Mouse (Mus musculus) olfactory bulb, adult 2 months (tissue): ENCODE data around the gene Trim13. TPM values are rescaled to one million over a fixed set of nuclear protein-coding genes. Genes with fewer than 3 reads are reported as not detected.
"Not testable (repeated sequence)": the region's sequence is repeated elsewhere in the genome, so short reads cannot be mapped to it uniquely, and the experiment has no call there.

Source experiments
- H3K27ac ChIP-seq: fragments of 200-500 bp; 2 replicates; pipeline ENCODE4 v1.5.1; 2012; ENCODE audit warnings: low read depth, low read length; ENCODE audit not compliant: insufficient read depth
- H3K4me1 ChIP-seq: fragments of 200-500 bp; 2 replicates; pipeline ENCODE4 v1.6.1; 2012; ENCODE audit warnings: low read length; ENCODE audit not compliant: control insufficient read depth, insufficient read depth
- H3K4me3 ChIP-seq: fragments of 200-500 bp; 2 replicates; pipeline ENCODE4 v1.5.1; 2012; ENCODE audit warnings: mild to moderate bottlenecking, low read depth, low read length, moderate library complexity; ENCODE audit not compliant: insufficient read depth
- CTCF ChIP-seq: fragments of 200-500 bp; IDR thresholded peaks from 2 replicates; pipeline ENCODE4 v1.5.1; 2012; ENCODE audit warnings: low read depth, mild to moderate bottlenecking, low read length, moderate library complexity; ENCODE audit not compliant: insufficient read depth
- POLR2A ChIP-seq: fragments of 200-500 bp; IDR thresholded peaks from 2 replicates; pipeline ENCODE4 v1.6.1; 2012; ENCODE audit warnings: mild to moderate bottlenecking, low read depth, low read length, moderate library complexity; ENCODE audit not compliant: insufficient read depth
- WGBS: fragments of 180-500 bp; shearing (Covaris S2); methylation state at CpG from one replicate; pipeline ENCODE4 v1.1.7; 2018; 5-methylcytosine and 5-hydroxymethylcytosine counted together
- polyA plus RNA-seq: library from polyadenylated mRNA; stranded (reverse); fragments of >200 nt; gene quantifications from 2 replicates; pipeline ENCODE4 v1.2.4, GENCODE M21; 2012; ENCODE audit warnings: low replicate concordance; ENCODE audit not compliant: missing spikeins, insufficient read depth, insufficient read length

The Trim13 gene
- polyA plus RNA-seq, result not detected in 2 replicates

GRCm38 (mm10) chr14:61597968-61598367 is at the start of gene Trim13:
Trim13 (plus strand) TSS chr14:61598247.
- no peak for TF ChIP-seq POLR2A
- no peak for TF ChIP-seq CTCF
- 85% methylated on average over 5 of the region's 5 CpGs for WGBS
- Histone ChIP-seq H3K4me3 (peak within 1 kb of the TSS; percentile 61), H3K4me1 (peaks cover 4% of the 10 kb centered on the region; the same call in 1 of the 2 replicates), H3K27ac (no peak within 1 kb of the TSS)

- TF ChIP-seq CTCF, result no peak
- no peak for TF ChIP-seq POLR2A
- WGBS, result 97% methylated on average over 1 of the region's 1 CpGs
- no peaks in the 10 kb centered on the region for H3K4me1 ChIP-seq
- H3K4me3 ChIP-seq, result no peak overlapping the region
- H3K27ac ChIP-seq, result no peak overlapping the region
These were observed 49.4 kb upstream of the Trim13 start for GRCm38 (mm10) chr14:61548614-61549013.

- Histone ChIP-seq H3K27ac (peak overlapping the region; percentile 74), H3K4me1 (peaks cover 4% of the 10 kb centered on the region; the same call in 1 of the 2 replicates), H3K4me3 (peak overlapping the region; percentile 73)
- 2% methylated on average over 6 of the region's 6 CpGs for WGBS
- TF ChIP-seq CTCF (no peak), POLR2A (no peak)
These were observed 42.1 kb upstream of the Trim13 start for GRCm38 (mm10) chr14:61555931-61556288.

GRCm38 (mm10) chr14:61556289-61557147 is 41.5 kb upstream of the Trim13 start, which contains the start of gene Spryd7:
Spryd7 (minus strand) TSS chr14:61556886.
- Histone ChIP-seq H3K4me3 (peak within 1 kb of the TSS; percentile 73), H3K4me1 (peaks cover 4% of the 10 kb centered on the region; the same call in 1 of the 2 replicates), H3K27ac (peak within 1 kb of the TSS; percentile 74)
- under 1% methylated on average over 72 of the region's 72 CpGs for WGBS
- TF ChIP-seq POLR2A (peak; percentile 73), CTCF (0 out of 2 replicates have a peak, but pooled peaks have one; percentile 19)

- WGBS, result 94% methylated on average over 6 of the region's 6 CpGs
- TF ChIP-seq CTCF, result no peak
- TF ChIP-seq POLR2A, result no peak
- H3K4me3 ChIP-seq, result no peak overlapping the region
- no peak overlapping the region for H3K27ac ChIP-seq
- H3K4me1 ChIP-seq, result peaks cover 4% of the 10 kb centered on the region; the same call in 1 of the 2 replicates
These were observed 39.1 kb upstream of the Trim13 start for GRCm38 (mm10) chr14:61558901-61559300.

- Histone ChIP-seq H3K4me3 (no peak overlapping the region), H3K4me1 (peaks cover 4% of the 10 kb centered on the region; the same call in 1 of the 2 replicates), H3K27ac (no peak overlapping the region)
- WGBS, result 77% methylated on average over 3 of the region's 3 CpGs
- TF ChIP-seq CTCF (no peak), POLR2A (no peak)
These were observed 38.2 kb upstream of the Trim13 start for GRCm38 (mm10) chr14:61559856-61560255.

- not testable (repeated sequence) for H3K4me1 ChIP-seq, H3K27ac ChIP-seq, H3K4me3 ChIP-seq
- WGBS, result 98% methylated on average over 4 of the region's 4 CpGs
These were observed 31.8 kb upstream of the Trim13 start for GRCm38 (mm10) chr14:61566211-61566610.

- no peak overlapping the region for H3K27ac ChIP-seq
- H3K4me1 ChIP-seq, result no peaks in the 10 kb centered on the region
- TF ChIP-seq CTCF, result no peak
- TF ChIP-seq POLR2A, result no peak
- no peak overlapping the region for H3K4me3 ChIP-seq
- WGBS, result 70% methylated on average over 2 of the region's 2 CpGs
These were observed 28.7 kb upstream of the Trim13 start for GRCm38 (mm10) chr14:61569344-61569743.

- no peak overlapping the region for H3K4me3 ChIP-seq
- 8% methylated on average over 4 of the region's 4 CpGs for WGBS
- H3K27ac ChIP-seq, result no peak overlapping the region
- H3K4me1 ChIP-seq, result no peaks in the 10 kb centered on the region
- TF ChIP-seq POLR2A (no peak), CTCF (peak; percentile 78)
These were observed 26.7 kb upstream of the Trim13 start for GRCm38 (mm10) chr14:61571366-61571765.

GRCm38 (mm10) chr14:61572131-61572530 is 25.9 kb upstream of the Trim13 start:
- Histone ChIP-seq H3K4me1 (no peaks in the 10 kb centered on the region), H3K4me3 (no peak overlapping the region), H3K27ac (no peak overlapping the region)
- WGBS, result 81% methylated on average over 2 of the region's 2 CpGs
- no peak for TF ChIP-seq POLR2A
- no peak for TF ChIP-seq CTCF
